Mouse (Mus musculus) natural killer cell, adult 2 months (primary cell): ENCODE measurements around the gene Arid3b.

Source experiments
- DNase-seq, 2 experiments: peaks; one replicate each; pipeline ENCODE4 v3.0.0; 2022; ENCODE audit warnings: low spot score in 2 of 2

The Arid3b gene

GRCm38 (mm10) chr9:57747067-57747466, 89.5 kb downstream of the Arid3b start:
- no peak for DNase-seq

GRCm38 (mm10) chr9:57744462-57745091, 92.0 kb downstream of the Arid3b start:
- DNase-seq = peak in 1 of 2 experiments; percentile 54
